Mouse (Mus musculus) heart, postnatal 36 days (tissue): ENCODE measurements around the gene Ncoa1. TPM values are rescaled to one million over a fixed set of nuclear protein-coding genes. Genes with fewer than 3 reads are reported as not detected.
"Not testable (repeated sequence)": the region's sequence is repeated elsewhere in the genome, so short reads cannot be mapped to it uniquely, and the experiment has no call there.

Experiments used
- DNase-seq, 2 experiments: peaks; one replicate each; pipeline ENCODE4 v3.0.0; 2021 to 2022
- intact Hi-C: fragments of 180-260 bp; cut with DNase I; formaldehyde crosslinking; loops from one replicate; pipeline ENCODE4 v1.15.1; 2025
- total RNA-seq, 2 experiments: library from RNA; stranded (reverse); gene quantifications; 2 replicates each; pipeline ENCODE4 v1.2.3; 2021

Ncoa1 gene
- total RNA-seq, 2 experiments from 2014 or later: 27.3 to 29.0 TPM

GRCm38 (mm10) chr12:4417626-4418263, 59.2 kb downstream of the Ncoa1 start:
- no peak for DNase-seq
- intact Hi-C loops: no loop called here

GRCm38 (mm10) chr12:4407085-4407484, 69.9 kb downstream of the Ncoa1 start:
- no peak for DNase-seq
- intact Hi-C loops: no loop called here

DNA sequence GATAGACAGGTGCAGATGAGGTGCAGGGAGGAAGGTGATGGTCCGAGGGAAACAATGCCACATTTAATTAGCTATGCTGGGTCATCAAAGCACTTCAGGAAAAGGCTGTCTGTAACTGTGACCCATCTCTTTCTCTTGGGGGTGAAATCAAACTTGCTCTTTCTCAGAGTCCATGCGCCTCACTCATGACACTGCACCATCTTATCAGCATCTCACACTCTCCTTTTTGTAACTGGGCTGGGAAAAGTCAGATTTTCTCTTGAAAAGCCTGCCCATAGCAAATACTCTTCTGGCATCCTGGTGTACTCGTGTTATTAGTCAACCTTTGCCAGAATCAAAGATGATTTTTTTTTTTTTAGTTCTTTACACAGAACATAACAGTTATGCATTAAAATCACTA, 70.8 kb downstream of the Ncoa1 start:
- DNase-seq: no peak
- intact Hi-C loops: no loop called here

DNA sequence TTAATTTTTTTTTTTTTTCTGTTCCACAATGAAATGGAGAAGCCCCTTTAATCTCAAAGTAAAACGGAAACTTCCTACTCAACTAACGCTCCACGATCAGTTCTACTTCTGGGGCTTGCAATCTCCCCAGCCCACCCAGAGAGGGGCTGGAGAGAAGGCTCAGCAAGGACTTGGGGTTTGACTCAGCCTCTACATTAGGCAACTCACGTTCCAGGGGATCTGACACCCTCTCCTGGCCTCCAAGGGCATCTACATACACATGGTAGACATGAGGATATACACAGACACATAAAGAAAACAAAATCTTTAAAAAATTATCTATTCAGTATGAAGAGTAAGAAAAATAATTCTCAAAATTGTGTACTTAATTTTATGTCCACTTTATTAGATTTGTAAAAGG, 73.8 kb downstream of the Ncoa1 start:
- intact Hi-C loops: no loop called here
- no peak for DNase-seq

DNA sequence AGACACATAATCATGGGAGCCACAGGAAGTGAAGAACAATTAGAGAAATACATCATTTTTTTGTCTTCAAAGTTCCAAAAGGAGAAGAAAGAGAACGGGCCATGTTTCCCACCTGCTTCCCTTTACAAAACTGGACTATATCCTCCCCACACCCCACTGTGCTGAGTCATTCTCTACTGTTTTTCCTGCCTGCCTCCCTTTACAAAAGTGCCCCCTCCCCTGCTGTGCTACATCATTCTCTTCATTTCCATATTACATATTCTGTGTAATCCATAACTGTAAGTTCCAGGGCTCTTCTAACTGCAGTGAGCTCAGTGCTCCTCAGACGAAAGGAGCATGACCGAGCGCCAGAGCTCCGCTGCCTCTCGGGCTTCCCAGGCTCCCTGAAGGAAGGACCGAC, 80.8 kb downstream of the Ncoa1 start:
- intact Hi-C loops: no loop called here
- DNase-seq: no peak

- no peak for DNase-seq
- intact Hi-C loops: no loop called here
These were observed 84.4 kb downstream of the Ncoa1 start for GRCm38 (mm10) chr12:4392590-4392989.

- intact Hi-C loops: no loop called here
- no peak for DNase-seq
These were observed 84.9 kb downstream of the Ncoa1 start for GRCm38 (mm10) chr12:4392074-4392473.

DNA sequence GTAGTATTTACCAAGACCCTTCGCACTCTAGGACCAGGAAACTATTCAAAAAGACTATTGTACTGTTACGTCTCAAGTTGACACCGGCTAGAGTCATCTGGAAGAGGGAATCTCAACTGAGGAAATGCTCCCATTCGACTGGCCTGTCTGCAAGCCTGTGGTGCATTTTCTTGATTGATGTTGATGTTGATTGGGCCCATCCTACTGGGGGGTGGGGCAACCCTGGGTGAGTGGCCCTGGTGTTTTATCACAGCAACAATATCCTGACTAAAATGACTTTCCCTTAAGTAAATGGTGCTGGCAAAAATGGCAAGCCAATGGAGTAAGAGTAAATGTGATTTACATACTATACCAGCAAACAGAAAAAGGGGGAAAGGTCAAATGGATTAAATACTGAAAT, 85.7 kb downstream of the Ncoa1 start:
- intact Hi-C loops: no loop called here
- DNase-seq: no peak

DNA sequence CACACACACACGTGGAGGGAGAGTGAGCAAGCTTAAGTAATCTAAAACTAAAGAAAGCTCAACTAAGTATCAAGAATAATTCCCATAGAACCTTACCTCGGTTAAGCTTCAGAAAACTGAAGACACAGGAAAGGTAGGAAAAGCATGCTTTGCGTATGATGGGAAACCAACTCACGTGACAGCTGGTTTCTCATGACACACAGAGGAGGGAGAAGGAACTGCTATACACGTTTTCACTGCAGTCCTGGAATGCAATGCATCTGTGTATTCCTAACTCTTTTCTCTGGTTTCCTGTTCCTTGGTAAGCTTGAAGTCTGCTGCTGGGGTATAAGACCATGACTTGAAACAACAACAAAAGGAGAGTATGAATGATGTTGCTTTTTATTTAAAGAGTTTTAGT, 86.3 kb downstream of the Ncoa1 start:
- intact Hi-C loops: no loop called here
- no peak for DNase-seq

DNA sequence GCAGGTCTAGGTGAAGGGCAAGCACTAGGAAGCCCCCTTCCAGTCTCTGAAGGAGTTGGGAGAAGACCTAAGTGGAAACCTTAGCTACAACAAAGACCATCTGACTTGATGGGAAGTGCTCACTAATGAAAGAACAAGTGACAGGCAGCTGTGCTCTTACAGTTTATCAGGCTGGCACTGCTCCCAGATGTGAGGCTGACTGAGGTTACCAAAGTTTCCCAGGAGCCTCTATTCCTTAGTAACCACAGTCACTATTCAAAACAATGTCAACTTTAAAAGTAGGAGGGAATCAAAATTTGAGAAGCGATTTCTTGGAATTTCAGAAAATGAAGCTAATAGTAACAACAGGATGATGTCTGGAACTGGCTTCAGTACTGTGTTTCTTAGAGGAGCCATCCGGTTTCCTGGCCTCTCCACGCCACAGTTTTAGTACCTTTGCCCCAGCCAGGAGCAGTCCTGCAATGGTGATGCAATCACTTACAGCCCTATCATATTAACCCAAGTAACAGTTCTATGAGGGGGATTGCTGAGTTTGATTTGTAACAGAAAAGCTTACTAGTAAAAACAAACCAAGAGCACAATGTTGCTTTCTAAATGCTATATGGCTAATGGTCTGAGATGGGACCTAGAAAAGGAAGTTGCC, 90.8 kb downstream of the Ncoa1 start:
- DNase-seq: peak; percentile 54 to 55
- intact Hi-C loops: loop anchor here (10.0 kb wide), 1 partner anchor 89 kb away; the partner anchor contains the start of gene Ncoa1

DNA sequence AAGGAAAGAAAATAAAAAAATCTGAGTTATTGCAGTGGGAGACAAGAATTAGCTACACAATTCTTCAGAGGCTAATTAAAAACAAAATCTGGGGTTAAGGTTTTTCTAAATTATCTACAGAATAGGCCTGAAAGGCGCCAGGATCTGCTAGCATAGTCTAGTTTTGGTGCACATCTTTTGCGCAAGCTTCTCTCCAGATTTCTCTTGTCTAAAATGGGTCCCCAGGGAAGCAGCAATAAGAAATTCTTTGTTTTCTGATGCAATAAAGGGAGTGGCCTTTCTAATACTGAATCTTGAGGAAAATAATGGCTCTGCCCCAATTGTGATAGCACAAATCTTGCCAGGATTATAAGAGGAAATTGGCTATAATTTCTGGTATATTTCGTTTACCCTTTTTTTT, 93.9 kb downstream of the Ncoa1 start:
- DNase-seq: no peak

DNA sequence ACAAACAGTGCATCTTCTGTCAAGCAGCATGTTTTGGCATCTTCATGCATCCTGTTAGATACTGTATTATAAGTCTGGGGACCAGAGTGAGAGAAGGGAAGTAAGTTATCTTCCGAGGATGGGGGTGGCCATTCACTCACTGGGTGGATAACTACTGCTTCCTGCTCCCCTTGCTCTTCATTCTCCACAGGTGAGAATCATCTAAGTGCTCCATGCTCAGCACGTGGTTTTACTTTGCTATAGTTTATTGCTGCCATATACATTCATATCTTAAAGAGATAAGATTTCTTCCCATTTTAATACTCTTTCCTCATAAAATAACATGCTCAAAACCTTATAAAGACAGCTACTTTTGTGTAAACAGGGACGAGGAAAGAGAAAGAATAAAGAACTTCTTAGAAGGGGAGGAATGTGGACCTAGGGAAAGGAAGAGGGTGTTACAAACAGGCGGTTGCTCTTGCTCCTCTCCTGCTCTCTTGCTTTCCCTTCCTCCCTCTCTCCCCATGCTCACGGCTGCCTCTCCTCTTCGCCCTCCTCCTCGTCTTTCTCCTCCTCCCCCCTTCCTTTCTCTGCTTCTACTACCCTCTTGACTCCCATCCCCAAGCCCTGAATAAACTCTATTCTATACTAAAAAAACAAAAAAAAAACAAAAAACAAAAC, 97.6 kb downstream of the Ncoa1 start:
- intact Hi-C loops: no loop called here
- DNase-seq: no peak

More for the DNA sequence above, 93.9 kb downstream of the Ncoa1 start:
- intact Hi-C loops: loop anchor here (10.0 kb wide), 1 partner anchor 92 kb away; the partner anchor contains the start of gene Ncoa1

GRCm38 (mm10) chr12:4376475-4376874, 100.5 kb downstream of the Ncoa1 start:
- intact Hi-C loops: no loop called here
- DNase-seq: no peak

DNA sequence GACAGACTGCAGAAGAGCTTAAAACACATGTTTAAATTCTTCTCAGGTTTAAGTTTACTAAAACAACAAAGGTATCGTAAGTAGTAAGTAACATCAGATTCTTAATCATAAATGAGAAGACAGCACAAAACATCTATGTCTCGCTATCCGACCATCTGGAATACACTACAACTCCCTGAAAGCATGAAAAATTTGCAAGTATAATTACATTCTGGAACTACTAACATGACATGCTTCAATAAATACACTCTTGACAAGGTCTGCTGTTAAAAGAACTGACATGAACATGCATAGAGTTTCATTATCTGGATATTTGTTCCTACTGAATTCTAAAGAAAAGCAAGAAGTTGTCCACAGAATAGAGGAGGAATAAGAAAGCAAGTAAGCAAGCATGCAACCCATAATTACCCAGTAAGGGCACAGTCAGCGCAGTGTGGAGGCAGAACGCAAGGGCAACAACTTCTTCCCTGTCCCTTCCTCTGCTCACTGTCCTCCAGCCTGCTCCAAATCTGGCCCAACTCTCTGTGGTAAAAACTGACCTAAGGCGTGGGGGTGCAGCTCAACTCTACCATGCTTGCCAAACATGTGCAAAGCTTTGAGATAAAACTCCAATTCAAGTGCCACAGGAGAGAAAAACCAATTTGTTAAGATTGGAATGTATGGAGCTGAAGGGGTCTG, 102.0 kb downstream of the Ncoa1 start:
- intact Hi-C loops: no loop called here
- no peak for DNase-seq

DNA sequence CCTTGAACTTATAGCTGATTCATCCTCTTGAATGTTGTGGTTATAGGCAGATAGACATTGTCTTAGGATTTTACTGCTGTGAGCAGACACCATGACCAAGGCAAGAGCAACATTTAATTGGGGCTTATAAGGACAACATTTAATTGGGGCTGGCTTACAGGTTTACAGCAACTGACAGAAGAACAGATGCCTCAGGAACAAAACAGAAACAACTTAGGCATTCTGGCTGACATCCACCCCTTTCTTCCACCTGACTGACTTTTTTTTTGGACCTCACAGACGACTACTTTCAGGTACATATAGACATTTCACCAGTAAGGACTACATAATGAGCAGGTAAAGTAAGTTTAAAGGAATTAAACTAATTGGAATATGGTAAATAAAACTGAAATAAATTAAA, 105.6 kb downstream of the Ncoa1 start:
- no peak for DNase-seq

DNA sequence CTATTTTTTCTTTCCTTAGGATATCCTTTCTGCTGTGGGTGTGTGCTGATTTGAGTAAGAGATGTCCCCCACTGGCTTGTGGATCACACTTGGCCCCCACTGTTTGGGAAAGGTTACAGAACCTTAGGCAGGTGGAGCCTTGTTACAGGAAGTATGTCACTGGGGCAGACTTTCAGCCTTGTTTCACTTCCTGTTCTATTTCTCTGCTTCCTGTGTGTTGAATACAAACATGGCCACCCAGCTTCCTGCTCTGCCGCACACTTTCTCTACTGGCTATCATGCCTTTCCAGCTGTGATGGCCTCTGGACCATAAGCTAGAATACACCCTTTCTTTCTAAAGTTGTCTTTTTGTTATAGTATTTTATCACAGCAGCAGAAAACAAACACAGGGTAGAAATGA, 111.0 kb downstream of the Ncoa1 start:
- intact Hi-C loops: no loop called here
- DNase-seq: no peak

More for the DNA sequence above, 105.6 kb downstream of the Ncoa1 start:
- intact Hi-C loops: no loop called here

- no peak for DNase-seq
- intact Hi-C loops: no loop called here
These were observed 117.5 kb downstream of the Ncoa1 start for GRCm38 (mm10) chr12:4359475-4359874.

GRCm38 (mm10) chr12:4358653-4359052, 118.3 kb downstream of the Ncoa1 start:
- DNase-seq, intact Hi-C loops: not testable (repeated sequence)

GRCm38 (mm10) chr12:4358100-4358499, 118.9 kb downstream of the Ncoa1 start:
- DNase-seq: no peak
- intact Hi-C loops: no loop called here

DNA sequence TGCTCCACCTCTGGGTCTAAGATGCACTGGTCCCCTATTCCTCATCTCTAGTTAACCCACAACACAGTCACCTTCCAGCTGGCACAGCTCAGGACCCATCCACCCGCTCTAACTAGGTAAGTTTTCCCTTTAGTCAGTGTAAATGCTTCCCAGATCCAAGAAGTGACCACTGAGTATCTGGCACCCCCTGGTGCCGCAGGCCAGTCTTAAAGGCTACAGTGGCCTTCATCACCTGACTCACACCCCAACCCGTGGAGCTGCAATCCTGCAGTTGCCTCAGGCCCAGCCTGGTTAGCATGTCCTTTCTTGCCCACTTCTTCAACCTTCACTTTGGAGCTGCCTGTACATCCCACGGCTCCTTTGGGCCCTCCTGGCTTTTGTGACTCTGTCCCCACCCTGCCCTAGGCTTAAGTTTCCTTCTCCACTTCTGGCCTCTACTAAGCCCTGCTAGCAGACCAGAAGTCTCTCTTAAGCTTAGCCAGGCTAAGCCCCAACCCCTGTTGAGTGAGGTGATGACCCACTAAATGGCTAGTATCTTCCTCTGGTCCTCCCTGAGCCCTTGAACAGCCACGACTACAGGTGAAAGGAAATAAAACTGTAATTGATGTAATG, 120.0 kb downstream of the Ncoa1 start:
- intact Hi-C loops: no loop called here
- no peak for DNase-seq
